Mouse (Mus musculus): Measurements from ENCODE around the gene Adam20.
"Not testable (repeated sequence)": the region's sequence is repeated elsewhere in the genome, so short reads cannot be mapped to it uniquely, and the experiment has no call there.

The Adam20 gene

DNA sequence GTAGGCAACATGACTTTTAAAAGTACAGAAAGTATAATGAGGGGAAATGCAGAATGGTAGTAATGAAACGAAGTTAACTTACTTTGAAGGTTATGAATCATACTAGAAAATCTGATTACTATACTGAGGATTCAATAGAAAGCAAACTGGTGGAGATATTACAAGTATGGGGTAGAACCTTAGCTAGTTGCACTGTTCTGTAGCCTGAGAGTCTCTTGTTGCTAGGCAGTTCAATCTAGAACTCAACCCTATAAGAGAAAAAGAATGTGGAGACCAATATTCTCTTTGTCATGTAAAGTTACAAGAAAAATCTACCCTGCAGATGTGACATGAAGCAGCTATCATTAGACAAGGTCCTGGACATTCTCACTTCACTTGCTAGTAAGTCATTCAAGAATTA is at the start of gene Adam20:
Adam20 (plus strand) TSS at position 301 of the 400 bp plus-strand sequence.
- not testable (repeated sequence) for DNase-seq

DNA sequence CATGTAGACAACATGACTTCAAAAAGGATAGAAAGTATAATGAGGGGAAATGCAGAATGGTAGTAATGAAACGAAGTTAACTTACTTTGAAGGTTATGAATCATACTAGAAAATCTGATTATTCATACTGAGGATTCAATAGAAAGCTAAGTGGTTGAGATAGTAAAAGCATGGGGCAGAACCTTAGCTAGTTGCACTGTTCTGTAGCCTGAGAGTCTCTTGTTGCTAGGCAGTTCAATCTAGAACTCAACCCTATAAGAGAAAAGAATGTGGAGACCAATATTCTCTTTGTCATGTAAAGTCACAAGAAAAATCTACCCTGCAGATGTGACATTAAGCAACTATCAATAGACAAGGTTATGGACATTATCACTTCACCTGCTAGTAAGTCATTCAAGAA is 41.2 kb upstream of the Adam20 start, which contains the start of gene Adam25:
Adam25 (plus strand) TSS at position 301 of the 400 bp plus-strand sequence.
- not testable (repeated sequence) for DNase-seq

DNA sequence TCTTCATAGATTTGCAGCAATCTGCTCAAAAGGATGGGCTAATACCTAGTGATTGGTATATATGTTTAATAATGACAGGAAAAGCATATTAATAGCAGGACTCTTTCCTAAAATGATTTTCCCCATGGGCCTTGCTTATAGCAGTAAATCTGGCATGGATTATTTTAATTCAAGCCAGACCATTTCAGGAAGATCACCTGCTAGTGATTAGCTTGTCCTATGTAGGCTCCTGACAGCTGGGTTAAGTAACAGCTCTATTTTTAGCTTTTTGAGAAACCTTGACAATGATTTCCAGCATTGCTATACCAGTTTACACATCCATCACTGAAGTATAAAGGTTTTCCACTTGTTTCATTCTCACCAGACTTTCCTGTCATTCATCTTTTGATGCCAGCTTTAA is 9.8 kb upstream of the Adam20 start:
- DNase-seq, result no peak

DNA sequence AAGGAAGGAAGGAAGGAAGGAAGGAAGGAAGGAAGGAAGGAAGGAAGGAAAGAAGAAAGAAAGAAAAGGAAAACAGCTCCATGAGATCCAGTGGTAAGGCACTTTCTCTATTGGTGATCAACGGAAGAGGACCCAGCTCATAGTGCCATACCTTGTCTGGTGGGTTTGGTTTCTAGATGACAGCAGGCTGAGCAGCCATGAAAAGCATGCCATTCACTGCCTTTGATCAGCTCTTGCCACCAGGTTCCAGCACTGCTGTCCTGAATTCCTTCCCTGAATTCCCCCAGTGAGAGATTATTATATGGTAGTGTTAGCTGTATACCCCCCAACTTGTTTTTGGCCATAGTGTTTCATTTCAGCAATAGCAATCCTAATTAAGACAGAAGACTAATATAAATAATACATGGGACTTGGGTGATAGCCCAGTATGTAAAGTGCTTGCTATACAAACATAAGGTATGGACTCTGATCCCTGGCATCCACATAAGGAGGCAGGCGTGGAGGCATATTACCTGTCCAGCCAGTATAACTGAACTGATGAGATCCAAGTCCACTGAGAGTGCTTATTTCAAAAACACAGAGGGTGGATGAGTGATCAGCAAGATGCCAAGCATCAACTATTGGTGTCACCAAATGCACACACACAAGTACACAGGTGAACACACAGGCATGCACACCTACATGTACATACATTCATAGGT is 10.5 kb downstream of the Adam20 start:
- no peak for DNase-seq

Data from right cerebral cortex, postnatal 4 days (tissue).